Mouse (Mus musculus): ENCODE data around the gene Gm1043. TPM values are rescaled to one million over a fixed set of nuclear protein-coding genes. Genes with fewer than 3 reads are reported as not detected.

Gm1043 gene
- polyA plus RNA-seq, 1 experiment from 2014 or later = not detected

- peaks cover 18% of the 10 kb centered on the region for H3K27me3 ChIP-seq
- H3K9me3 ChIP-seq = no peaks in the 10 kb centered on the region
- ATAC-seq (ENCODE audit: insufficient number of reproducible peaks, insufficient read depth, low FRiP score, low TSS enrichment, low read depth) = no peak
- no peak overlapping the region for H3K4me2 ChIP-seq
- H3K27ac ChIP-seq = no peak overlapping the region
- H3K4me3 ChIP-seq (replicated peaks) = no peak overlapping the region
- H3K36me3 ChIP-seq = no peaks in the 10 kb centered on the region
- 0 out of 2 replicates have a peak, but pooled peaks cover under 1% of the 10 kb centered on the region for H3K4me1 ChIP-seq (replicated peaks)
- WGBS = 55% methylated on average over 12 of the region's 12 CpGs
- H3K9ac ChIP-seq (replicated peaks) = no peak overlapping the region
Observed at GRCm38 (mm10) chr5:37076692-37077329, 8.4 kb upstream of the Gm1043 start.

- ATAC-seq (ENCODE audit: insufficient number of reproducible peaks, insufficient read depth, low FRiP score, low TSS enrichment, low read depth) = no peak
- Histone ChIP-seq H3K4me1 (replicated peaks) (0 out of 2 replicates have a peak, but pooled peaks cover 4% of the 10 kb centered on the region), H3K36me3 (no peaks in the 10 kb centered on the region), H3K27ac (no peak overlapping the region), H3K4me2 (no peak overlapping the region), H3K27me3 (peaks cover 18% of the 10 kb centered on the region), H3K9me3 (no peaks in the 10 kb centered on the region), H3K4me3 (replicated peaks) (no peak overlapping the region), H3K9ac (replicated peaks) (no peak overlapping the region)
- WGBS = 34% methylated on average over 3 of the region's 3 CpGs
Observed at GRCm38 (mm10) chr5:37077330-37077698, 7.9 kb upstream of the Gm1043 start.

- H3K4me1 ChIP-seq (replicated peaks) = 0 out of 2 replicates have a peak, but pooled peaks cover 4% of the 10 kb centered on the region
- ATAC-seq (ENCODE audit: insufficient number of reproducible peaks, insufficient read depth, low FRiP score, low TSS enrichment, low read depth) = no peak
- H3K36me3 ChIP-seq = no peaks in the 10 kb centered on the region
- H3K27me3 ChIP-seq = peaks cover 18% of the 10 kb centered on the region
- H3K9me3 ChIP-seq = no peaks in the 10 kb centered on the region
- H3K27ac ChIP-seq = no peak overlapping the region
- no peak overlapping the region for H3K4me2 ChIP-seq
- H3K4me3 ChIP-seq (replicated peaks) = no peak overlapping the region
- no peak overlapping the region for H3K9ac ChIP-seq (replicated peaks)
- WGBS = 90% methylated on average over 4 of the region's 4 CpGs
Observed at GRCm38 (mm10) chr5:37079484-37079883, 5.7 kb upstream of the Gm1043 start.

- H3K4me1 ChIP-seq (replicated peaks) = 0 out of 2 replicates have a peak, but pooled peaks cover 4% of the 10 kb centered on the region
- H3K36me3 ChIP-seq = no peaks in the 10 kb centered on the region
- no peak overlapping the region for H3K4me3 ChIP-seq (replicated peaks)
- H3K27me3 ChIP-seq = peaks cover 18% of the 10 kb centered on the region
- no peak overlapping the region for H3K4me2 ChIP-seq
- no peaks in the 10 kb centered on the region for H3K9me3 ChIP-seq
- H3K27ac ChIP-seq = no peak overlapping the region
- ATAC-seq (ENCODE audit: insufficient number of reproducible peaks, insufficient read depth, low FRiP score, low TSS enrichment, low read depth) = no peak
- no peak overlapping the region for H3K9ac ChIP-seq (replicated peaks)
- 65% methylated on average over 5 of the region's 5 CpGs for WGBS
Observed at GRCm38 (mm10) chr5:37080601-37081000, 4.6 kb upstream of the Gm1043 start.

GRCm38 (mm10) chr5:37082420-37082819 is 2.8 kb upstream of the Gm1043 start:
- ATAC-seq (ENCODE audit: insufficient number of reproducible peaks, insufficient read depth, low FRiP score, low TSS enrichment, low read depth) = no peak
- WGBS = 14% methylated on average over 3 of the region's 3 CpGs

GRCm38 (mm10) chr5:37083209-37083770 is 1.9 kb upstream of the Gm1043 start:
- Histone ChIP-seq H3K4me1 (replicated peaks) (0 out of 2 replicates have a peak, but pooled peaks cover 4% of the 10 kb centered on the region), H3K36me3 (no peaks in the 10 kb centered on the region), H3K4me2 (no peak overlapping the region), H3K9me3 (0 out of 2 replicates have a peak, but pooled peaks cover 5% of the 10 kb centered on the region), H3K27me3 (peaks cover 3% of the 10 kb centered on the region; the same call in 1 of the 2 replicates), H3K27ac (no peak overlapping the region), H3K9ac (replicated peaks) (no peak overlapping the region), H3K4me3 (replicated peaks) (no peak overlapping the region)
- ATAC-seq (ENCODE audit: insufficient number of reproducible peaks, insufficient read depth, low FRiP score, low TSS enrichment, low read depth) = no peak
- 74% methylated on average over 7 of the region's 7 CpGs for WGBS

More at GRCm38 (mm10) chr5:37082420-37082819, 2.8 kb upstream of the Gm1043 start:
- H3K9me3 ChIP-seq = 0 out of 2 replicates have a peak, but pooled peaks cover 5% of the 10 kb centered on the region
- H3K9ac ChIP-seq (replicated peaks) = no peak overlapping the region
- 0 out of 2 replicates have a peak, but pooled peaks cover 4% of the 10 kb centered on the region for H3K4me1 ChIP-seq (replicated peaks)
- no peaks in the 10 kb centered on the region for H3K36me3 ChIP-seq
- H3K4me2 ChIP-seq = no peak overlapping the region
- H3K27me3 ChIP-seq = peaks cover 1% of the 10 kb centered on the region; the same call in 1 of the 2 replicates
- no peak overlapping the region for H3K4me3 ChIP-seq (replicated peaks)
- H3K27ac ChIP-seq = no peak overlapping the region

GRCm38 (mm10) chr5:37083850-37084249 is 1.3 kb upstream of the Gm1043 start:
- ATAC-seq (ENCODE audit: insufficient number of reproducible peaks, insufficient read depth, low FRiP score, low TSS enrichment, low read depth) = no peak
- 88% methylated on average over 9 of the region's 9 CpGs for WGBS
- no peak overlapping the region for H3K27ac ChIP-seq
- no peaks in the 10 kb centered on the region for H3K36me3 ChIP-seq
- 0 out of 2 replicates have a peak, but pooled peaks cover 5% of the 10 kb centered on the region for H3K9me3 ChIP-seq
- H3K4me3 ChIP-seq (replicated peaks) = no peak overlapping the region
- peaks cover 3% of the 10 kb centered on the region; the same call in 1 of the 2 replicates for H3K27me3 ChIP-seq
- H3K9ac ChIP-seq (replicated peaks) = no peak overlapping the region
- no peak overlapping the region for H3K4me2 ChIP-seq
- 0 out of 2 replicates have a peak, but pooled peaks cover 4% of the 10 kb centered on the region for H3K4me1 ChIP-seq (replicated peaks)

- Histone ChIP-seq H3K4me2 (no peak overlapping the region), H3K4me3 (replicated peaks) (no peak overlapping the region), H3K27me3 (peaks cover 24% of the 10 kb centered on the region), H3K27ac (no peak overlapping the region), H3K4me1 (replicated peaks) (0 out of 2 replicates have a peak, but pooled peaks cover 5% of the 10 kb centered on the region), H3K36me3 (no peaks in the 10 kb centered on the region), H3K9ac (replicated peaks) (no peak overlapping the region), H3K9me3 (0 out of 2 replicates have a peak, but pooled peaks cover 5% of the 10 kb centered on the region)
- WGBS = 73% methylated on average over 3 of the region's 3 CpGs
- no peak for ATAC-seq (ENCODE audit: insufficient number of reproducible peaks, insufficient read depth, low FRiP score, low TSS enrichment, low read depth)
Observed at GRCm38 (mm10) chr5:37085918-37086317, 748 bp downstream of the Gm1043 start.

GRCm38 (mm10) chr5:37087786-37088185 is 2.6 kb downstream of the Gm1043 start:
- Histone ChIP-seq H3K4me2 (no peak overlapping the region), H3K9me3 (0 out of 2 replicates have a peak, but pooled peaks cover 5% of the 10 kb centered on the region), H3K4me3 (replicated peaks) (no peak overlapping the region), H3K36me3 (no peaks in the 10 kb centered on the region), H3K27ac (no peak overlapping the region), H3K27me3 (peaks cover 42% of the 10 kb centered on the region), H3K9ac (replicated peaks) (no peak overlapping the region), H3K4me1 (replicated peaks) (peaks cover 10% of the 10 kb centered on the region; the same call in 1 of the 2 replicates)
- 48% methylated on average over 2 of the region's 2 CpGs for WGBS
- ATAC-seq (ENCODE audit: insufficient number of reproducible peaks, insufficient read depth, low FRiP score, low TSS enrichment, low read depth) = no peak

GRCm38 (mm10) chr5:37088342-37089108 is 3.4 kb downstream of the Gm1043 start:
- H3K27me3 ChIP-seq = peaks cover 49% of the 10 kb centered on the region
- H3K4me3 ChIP-seq (replicated peaks) = no peak overlapping the region
- 0 out of 2 replicates have a peak, but pooled peaks cover 5% of the 10 kb centered on the region for H3K9me3 ChIP-seq
- no peak overlapping the region for H3K9ac ChIP-seq (replicated peaks)
- no peak overlapping the region for H3K4me2 ChIP-seq
- no peak for ATAC-seq (ENCODE audit: insufficient number of reproducible peaks, insufficient read depth, low FRiP score, low TSS enrichment, low read depth)
- H3K4me1 ChIP-seq (replicated peaks) = peaks cover 10% of the 10 kb centered on the region; the same call in 1 of the 2 replicates
- 32% methylated on average over 1 of the region's 1 CpGs for WGBS
- H3K27ac ChIP-seq = no peak overlapping the region
- H3K36me3 ChIP-seq = no peaks in the 10 kb centered on the region

GRCm38 (mm10) chr5:37091171-37091628 is 6.0 kb downstream of the Gm1043 start:
- no peak for ATAC-seq (ENCODE audit: insufficient number of reproducible peaks, insufficient read depth, low FRiP score, low TSS enrichment, low read depth)
- Histone ChIP-seq H3K36me3 (no peaks in the 10 kb centered on the region), H3K4me3 (replicated peaks) (peak overlapping the region; percentile 41), H3K27ac (no peak overlapping the region), H3K4me2 (peak overlapping the region; percentile 65), H3K9me3 (0 out of 2 replicates have a peak, but pooled peaks cover 5% of the 10 kb centered on the region), H3K9ac (replicated peaks) (peak overlapping the region; percentile 38), H3K27me3 (peaks cover 53% of the 10 kb centered on the region), H3K4me1 (replicated peaks) (peaks cover 10% of the 10 kb centered on the region; the same call in 1 of the 2 replicates)
- under 1% methylated on average over 47 of the region's 47 CpGs for WGBS
